Mouse (Mus musculus): ENCODE measurements around the gene Sun2. TPM values are rescaled to one million over a fixed set of nuclear protein-coding genes. Genes with fewer than 3 reads are reported as not detected.

Sun2 gene
- polyA plus RNA-seq, 1 experiment = 42.7 TPM

DNA sequence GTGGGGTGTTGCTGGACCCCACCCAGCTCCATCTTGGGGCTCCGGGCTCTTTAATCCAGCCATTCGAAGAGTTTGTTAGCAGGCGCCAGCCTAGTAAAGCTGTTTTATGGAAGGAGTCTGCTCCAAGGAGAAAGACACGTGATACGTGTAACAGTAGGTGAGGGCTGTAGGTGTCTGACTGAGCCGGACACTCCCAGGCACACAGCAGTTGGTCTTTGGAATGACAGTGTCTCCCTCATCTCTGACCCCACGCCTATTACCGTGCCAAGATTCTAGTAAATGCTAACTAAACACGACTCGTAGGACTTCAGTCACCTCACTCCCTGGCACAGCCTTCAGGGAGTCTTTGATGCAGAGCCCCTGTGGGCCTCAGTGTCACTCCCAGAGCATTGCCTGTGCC is 3.0 kb upstream of the Sun2 start:
- no peaks in the 10 kb centered on the region for H3K27me3 ChIP-seq (ENCODE audit: control insufficient read depth, insufficient read depth, low read length)
- H3K4me1 ChIP-seq (ENCODE audit: control insufficient read depth, insufficient read depth, low read length) = peaks cover 12% of the 10 kb centered on the region
- WGBS = 68% methylated on average over 10 of the region's 10 CpGs
- no peak overlapping the region for H3K27ac ChIP-seq (ENCODE audit: insufficient read depth, low read length)
- H3K4me3 ChIP-seq (replicated peaks; ENCODE audit: insufficient read depth, low read depth, low read length) = no peak overlapping the region
- no peak for TF ChIP-seq POLR2A (IDR thresholded peaks at IDR 0.05; ENCODE audit: borderline replicate concordance, insufficient read depth, low read length)
- TF ChIP-seq CTCF (IDR thresholded peaks at IDR 0.05; ENCODE audit: borderline replicate concordance, insufficient read depth, low read depth, low read length) = no peak
- no peak for DNase-seq

DNA sequence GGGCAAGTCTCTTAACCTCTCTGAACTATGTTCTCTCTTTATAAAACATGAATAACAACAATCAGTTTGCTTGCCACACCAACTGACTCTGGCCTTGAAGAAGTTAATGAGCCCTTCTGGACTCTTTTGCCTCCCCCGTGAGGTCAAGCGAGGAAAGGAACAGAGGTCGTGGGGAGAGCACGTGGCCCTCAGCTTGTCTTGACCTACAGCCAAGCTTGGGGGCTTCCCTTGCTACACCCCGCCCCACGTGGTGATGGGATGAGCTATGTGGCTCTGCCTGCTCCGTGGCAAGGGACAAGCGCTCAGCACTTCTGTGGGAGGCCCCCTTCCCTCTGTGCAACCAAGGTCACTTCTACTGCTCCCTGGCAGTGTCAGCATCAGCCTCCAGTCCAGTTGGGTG is 2.4 kb upstream of the Sun2 start:
- WGBS = 47% methylated on average over 8 of the region's 8 CpGs
- no peak for DNase-seq
- Histone ChIP-seq H3K27ac (ENCODE audit: insufficient read depth, low read length) (no peak overlapping the region), H3K4me1 (ENCODE audit: control insufficient read depth, insufficient read depth, low read length) (peaks cover 13% of the 10 kb centered on the region), H3K4me3 (replicated peaks; ENCODE audit: insufficient read depth, low read depth, low read length) (no peak overlapping the region), H3K27me3 (ENCODE audit: control insufficient read depth, insufficient read depth, low read length) (no peaks in the 10 kb centered on the region)
- TF ChIP-seq POLR2A (IDR thresholded peaks at IDR 0.05; ENCODE audit: borderline replicate concordance, insufficient read depth, low read length) (no peak), CTCF (IDR thresholded peaks at IDR 0.05; ENCODE audit: borderline replicate concordance, insufficient read depth, low read depth, low read length) (no peak)

DNA sequence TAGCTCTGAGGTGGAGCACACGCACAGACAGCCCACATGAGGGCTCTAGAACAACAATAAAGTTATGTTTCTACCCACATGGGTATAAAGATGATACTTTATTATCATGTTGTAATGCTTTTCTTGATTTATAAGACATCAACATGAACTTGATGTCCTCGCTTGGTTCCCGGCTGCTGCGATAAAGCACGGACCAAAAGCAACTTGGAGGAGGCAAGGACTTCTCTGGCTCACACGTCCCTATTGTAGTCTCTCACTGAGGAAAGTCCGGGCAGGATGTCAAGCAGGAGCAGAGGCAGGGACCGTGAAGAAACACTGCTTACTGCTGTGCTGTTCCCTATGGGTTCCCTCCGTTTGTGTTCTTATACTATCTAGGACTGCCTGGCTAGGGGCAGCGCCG is 1.7 kb upstream of the Sun2 start:
- no peak for TF ChIP-seq CTCF (IDR thresholded peaks at IDR 0.05; ENCODE audit: borderline replicate concordance, insufficient read depth, low read depth, low read length)
- no peak for TF ChIP-seq POLR2A (IDR thresholded peaks at IDR 0.05; ENCODE audit: borderline replicate concordance, insufficient read depth, low read length)
- Histone ChIP-seq H3K4me3 (replicated peaks; ENCODE audit: insufficient read depth, low read depth, low read length) (no peak overlapping the region), H3K4me1 (ENCODE audit: control insufficient read depth, insufficient read depth, low read length) (peaks cover 19% of the 10 kb centered on the region), H3K27ac (ENCODE audit: insufficient read depth, low read length) (no peak overlapping the region), H3K27me3 (ENCODE audit: control insufficient read depth, insufficient read depth, low read length) (no peaks in the 10 kb centered on the region)
- no peak for DNase-seq
- WGBS = 88% methylated on average over 11 of the region's 11 CpGs

DNA sequence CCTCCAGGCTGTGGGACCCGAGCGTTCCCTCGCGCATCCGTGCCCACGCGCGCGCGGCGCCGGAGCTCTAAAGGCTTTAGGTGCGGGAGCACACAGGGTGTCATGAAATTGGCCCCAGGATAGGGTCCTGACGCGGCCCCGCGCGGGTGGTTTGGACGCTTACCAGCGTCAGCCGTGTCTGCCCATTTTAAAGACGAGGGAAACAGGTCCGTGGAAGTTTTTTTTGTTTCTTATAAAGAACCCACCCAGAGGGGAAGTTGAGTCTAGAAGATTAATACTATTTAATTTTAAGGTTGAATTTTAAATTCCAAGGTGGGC is 329 bp upstream of the Sun2 start:
- WGBS = under 1% methylated on average over 23 of the region's 23 CpGs
- DNase-seq = no peak
- Histone ChIP-seq H3K4me1 (ENCODE audit: control insufficient read depth, insufficient read depth, low read length) (peaks cover 26% of the 10 kb centered on the region), H3K4me3 (replicated peaks; ENCODE audit: insufficient read depth, low read depth, low read length) (peak overlapping the region; percentile 97), H3K27me3 (ENCODE audit: control insufficient read depth, insufficient read depth, low read length) (no peaks in the 10 kb centered on the region), H3K27ac (ENCODE audit: insufficient read depth, low read length) (peak overlapping the region; percentile 81)
- TF ChIP-seq CTCF (IDR thresholded peaks at IDR 0.05; ENCODE audit: borderline replicate concordance, insufficient read depth, low read depth, low read length) (no peak), POLR2A (IDR thresholded peaks at IDR 0.05; ENCODE audit: borderline replicate concordance, insufficient read depth, low read length) (peak; percentile 38; the same call in 1 of the 2 replicates)

DNA sequence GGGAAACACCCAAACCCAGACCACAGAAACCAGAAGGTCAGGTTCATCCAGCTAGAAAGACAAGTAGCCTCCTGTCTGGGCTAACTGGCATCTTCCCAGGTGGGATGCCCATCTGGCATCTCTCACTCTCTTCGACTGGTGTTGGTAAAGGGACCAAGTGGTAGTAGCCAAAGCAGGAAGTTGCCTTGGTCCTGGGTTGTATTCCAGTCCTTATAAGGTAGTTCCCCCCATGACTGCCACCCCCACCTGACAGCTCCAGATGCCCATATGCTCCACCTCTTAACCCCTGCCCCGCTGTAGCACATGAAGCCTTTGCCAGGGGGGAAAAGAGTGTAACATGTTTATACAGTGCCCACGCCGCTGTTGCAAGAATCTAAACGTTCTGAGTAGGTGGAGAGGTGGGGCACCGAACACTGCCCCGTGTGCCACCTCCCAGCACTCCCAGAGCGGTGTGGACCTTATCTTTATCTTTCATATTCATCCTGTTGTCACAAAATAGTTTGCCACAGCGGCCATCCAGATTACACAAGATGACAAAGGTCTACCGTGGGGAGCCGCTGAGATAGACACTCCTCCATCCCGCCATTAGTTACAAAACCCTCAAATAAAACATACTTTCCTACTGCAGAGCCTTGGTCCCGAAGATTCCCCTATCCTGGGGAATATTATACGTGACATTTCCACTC is 1.0 kb downstream of the Sun2 start:
- Histone ChIP-seq H3K4me3 (replicated peaks; ENCODE audit: insufficient read depth, low read depth, low read length) (peak overlapping the region; percentile 62), H3K27me3 (ENCODE audit: control insufficient read depth, insufficient read depth, low read length) (no peaks in the 10 kb centered on the region), H3K4me1 (ENCODE audit: control insufficient read depth, insufficient read depth, low read length) (peaks cover 26% of the 10 kb centered on the region), H3K27ac (ENCODE audit: insufficient read depth, low read length) (peak overlapping the region; percentile 55; the same call in 1 of the 2 replicates)
- 6% methylated on average over 14 of the region's 14 CpGs for WGBS
- DNase-seq = peak in 1 of 2 experiments; percentile 51
- TF ChIP-seq CTCF (IDR thresholded peaks at IDR 0.05; ENCODE audit: borderline replicate concordance, insufficient read depth, low read depth, low read length) (no peak), POLR2A (IDR thresholded peaks at IDR 0.05; ENCODE audit: borderline replicate concordance, insufficient read depth, low read length) (no peak)

DNA sequence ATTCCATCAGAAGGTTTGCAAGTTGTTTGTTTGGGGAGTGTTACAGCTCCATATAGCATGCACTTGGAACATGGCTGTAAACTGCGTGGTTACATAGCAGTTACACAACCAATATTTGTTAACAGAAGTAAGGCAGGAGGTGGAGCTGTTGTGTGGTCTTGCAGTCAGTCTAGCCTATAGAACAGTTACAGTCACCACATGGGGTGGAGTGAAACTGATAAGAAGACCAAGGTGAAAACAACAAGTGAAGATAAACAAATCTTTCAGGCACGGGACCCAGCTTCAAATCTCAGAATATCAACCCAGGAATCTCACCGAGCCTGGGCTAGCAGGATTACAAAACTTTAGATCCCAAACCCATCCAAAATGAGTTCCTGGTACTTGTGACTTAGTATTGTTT is 1.6 kb downstream of the Sun2 start:
- TF ChIP-seq POLR2A (IDR thresholded peaks at IDR 0.05; ENCODE audit: borderline replicate concordance, insufficient read depth, low read length) (no peak), CTCF (IDR thresholded peaks at IDR 0.05; ENCODE audit: borderline replicate concordance, insufficient read depth, low read depth, low read length) (no peak)
- DNase-seq = no peak
- no peak overlapping the region for H3K4me3 ChIP-seq (replicated peaks; ENCODE audit: insufficient read depth, low read depth, low read length)
- no peaks in the 10 kb centered on the region for H3K27me3 ChIP-seq (ENCODE audit: control insufficient read depth, insufficient read depth, low read length)
- no peak overlapping the region for H3K27ac ChIP-seq (ENCODE audit: insufficient read depth, low read length)
- 57% methylated on average over 3 of the region's 3 CpGs for WGBS
- peaks cover 26% of the 10 kb centered on the region for H3K4me1 ChIP-seq (ENCODE audit: control insufficient read depth, insufficient read depth, low read length)

DNA sequence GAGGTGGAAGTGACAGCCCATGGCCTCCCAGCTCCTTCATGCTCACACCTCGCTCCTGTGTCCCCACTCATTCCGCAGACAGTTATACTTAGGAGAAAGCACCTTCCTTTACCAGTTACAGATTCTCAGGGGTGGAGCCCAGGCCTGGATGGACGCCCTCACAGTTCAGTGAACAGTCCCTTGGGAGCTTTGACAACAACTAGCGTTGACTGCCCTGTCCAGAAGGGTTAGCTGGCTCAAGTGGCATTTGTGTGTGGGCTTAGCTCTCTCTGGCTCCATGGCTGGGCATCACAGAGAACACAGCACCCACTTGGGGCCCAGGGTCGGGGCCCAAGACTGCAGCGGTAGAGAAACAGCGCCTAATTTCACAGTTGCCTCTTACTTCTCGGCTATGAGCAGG is 8.0 kb downstream of the Sun2 start:
- peaks cover 10% of the 10 kb centered on the region for H3K4me1 ChIP-seq (ENCODE audit: control insufficient read depth, insufficient read depth, low read length)
- no peak overlapping the region for H3K27ac ChIP-seq (ENCODE audit: insufficient read depth, low read length)
- H3K4me3 ChIP-seq (replicated peaks; ENCODE audit: insufficient read depth, low read depth, low read length) = no peak overlapping the region
- H3K27me3 ChIP-seq (ENCODE audit: control insufficient read depth, insufficient read depth, low read length) = no peaks in the 10 kb centered on the region
- TF ChIP-seq POLR2A (IDR thresholded peaks at IDR 0.05; ENCODE audit: borderline replicate concordance, insufficient read depth, low read length) (no peak), CTCF (IDR thresholded peaks at IDR 0.05; ENCODE audit: borderline replicate concordance, insufficient read depth, low read depth, low read length) (no peak)
- no peak for DNase-seq
- WGBS = 75% methylated on average over 8 of the region's 8 CpGs

DNA sequence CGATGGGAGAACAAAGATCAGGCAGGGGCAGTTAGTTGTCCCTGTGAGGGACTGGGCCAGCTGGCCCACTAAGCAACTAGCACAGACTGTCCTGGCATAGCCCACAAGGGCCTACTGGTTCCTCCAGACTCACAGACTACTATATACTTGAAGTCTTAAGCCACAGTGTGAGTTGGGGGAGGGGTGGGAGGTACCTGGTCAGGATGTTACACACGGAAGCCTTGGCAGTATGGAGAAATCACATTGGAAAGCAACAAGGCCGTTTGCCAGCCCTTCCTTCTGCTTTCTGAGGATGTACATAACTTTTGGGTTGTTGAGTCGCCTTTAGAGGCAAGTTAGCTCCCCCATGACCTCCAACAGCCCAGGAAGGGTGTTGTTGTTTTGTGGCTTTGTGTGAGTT is 8.7 kb downstream of the Sun2 start:
- TF ChIP-seq POLR2A (IDR thresholded peaks at IDR 0.05; ENCODE audit: borderline replicate concordance, insufficient read depth, low read length) (no peak), CTCF (IDR thresholded peaks at IDR 0.05; ENCODE audit: borderline replicate concordance, insufficient read depth, low read depth, low read length) (no peak)
- Histone ChIP-seq H3K27me3 (ENCODE audit: control insufficient read depth, insufficient read depth, low read length) (no peaks in the 10 kb centered on the region), H3K4me3 (replicated peaks; ENCODE audit: insufficient read depth, low read depth, low read length) (no peak overlapping the region), H3K27ac (ENCODE audit: insufficient read depth, low read length) (no peak overlapping the region), H3K4me1 (ENCODE audit: control insufficient read depth, insufficient read depth, low read length) (peaks cover 9% of the 10 kb centered on the region)
- WGBS = 77% methylated on average over 4 of the region's 4 CpGs
- no peak for DNase-seq
